Mouse (Mus musculus) liver, postnatal 0 days (tissue): ENCODE measurements around the gene Atp2a1.

Experiments
- CTCF ChIP-seq: sonication (generic); IDR thresholded peaks from 2 replicates; pipeline ENCODE4 v1.5.1; 2016; ENCODE audit warnings: antibody characterized with exemption, low read depth
- EP300 ChIP-seq: IDR thresholded peaks from 2 replicates; pipeline ENCODE4 v1.6.1; 2016; ENCODE audit warnings: antibody characterized with exemption, low read depth, mild to moderate bottlenecking

GRCm38 (mm10) chr7:126467834-126468627, 5.1 kb upstream of the Atp2a1 start:
- TF ChIP-seq EP300, result no peak
- TF ChIP-seq CTCF, result no peak
